Mouse (Mus musculus) left cerebral cortex, postnatal 25 days (tissue): ENCODE results near the gene Apbb1ip. TPM values are rescaled to one million over a fixed set of nuclear protein-coding genes. Genes with fewer than 3 reads are reported as not detected.

Source experiments
- DNase-seq, 2 experiments: peaks; one replicate each; pipeline ENCODE4 v3.0.0; 2022; ENCODE audit warnings: low spot score in 2 of 2, mixed read lengths in 1 of 2
- intact Hi-C: fragments of 180-260 bp; cut with DNase I; formaldehyde crosslinking; loops from one replicate; pipeline ENCODE4 v1.15.1; 2025
- total RNA-seq, 2 experiments: library from RNA; stranded (reverse); gene quantifications; 2 replicates each; pipeline ENCODE4 v1.2.3; 2021

The Apbb1ip gene
- total RNA-seq, 2 experiments from 2014 or later: 5.3 to 6.0 TPM

DNA sequence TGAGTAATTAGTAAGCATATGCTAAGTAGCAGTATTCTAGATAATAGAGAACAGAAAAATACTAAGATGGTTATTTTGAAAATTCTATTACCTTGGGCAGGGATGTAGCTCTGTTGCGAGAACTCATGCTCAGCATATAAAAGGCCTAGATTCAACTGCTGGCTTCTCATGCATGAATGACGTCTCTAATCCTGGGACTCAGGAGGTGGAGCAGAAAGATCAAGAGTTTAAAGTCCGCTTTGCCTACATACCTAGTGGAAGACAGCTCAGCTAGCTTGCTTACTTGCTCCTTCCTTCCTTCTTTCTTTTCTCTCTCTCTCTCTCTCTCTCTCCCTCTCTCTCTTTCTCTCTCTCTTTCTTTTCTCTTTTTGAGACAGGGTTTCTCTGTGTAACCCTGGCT is 140.5 kb downstream of the Apbb1ip start:
- no peak for DNase-seq
- intact Hi-C loops: no loop called here

DNA sequence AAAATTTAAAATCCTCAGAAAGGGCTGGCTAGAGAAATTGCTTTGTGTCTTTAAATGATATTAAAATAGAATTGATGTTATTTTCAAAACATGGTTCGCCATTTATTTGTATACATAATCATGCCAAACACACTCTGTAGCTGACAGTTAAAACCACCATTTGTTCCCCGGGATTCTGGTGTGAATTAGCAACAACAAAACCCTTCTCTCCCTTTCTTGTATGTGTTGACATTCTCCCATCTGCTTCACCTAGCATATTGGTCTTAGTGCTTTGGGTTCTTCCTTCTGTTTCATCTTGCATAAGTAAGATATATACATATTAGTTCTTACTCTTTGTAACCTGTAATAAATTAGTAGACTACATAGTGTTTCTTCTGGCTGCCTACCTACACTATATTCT is 144.8 kb downstream of the Apbb1ip start:
- intact Hi-C loops: no loop called here
- no peak for DNase-seq

Other genes with a start within 250 kb of the Apbb1ip start
- 100 to 1,000 TPM in 1 of 2 experiments, 10 to 100 TPM in 1; 96.1 to 139 TPM for gene Gad2, start 151.9 kb upstream of the Apbb1ip start, total RNA-seq
- 10 to 100 TPM; 12.8 to 14.5 TPM for gene Pdss1, start 121.4 kb downstream of the Apbb1ip start, total RNA-seq